Mouse (Mus musculus): ENCODE results near the gene Nedd9.

DNA sequence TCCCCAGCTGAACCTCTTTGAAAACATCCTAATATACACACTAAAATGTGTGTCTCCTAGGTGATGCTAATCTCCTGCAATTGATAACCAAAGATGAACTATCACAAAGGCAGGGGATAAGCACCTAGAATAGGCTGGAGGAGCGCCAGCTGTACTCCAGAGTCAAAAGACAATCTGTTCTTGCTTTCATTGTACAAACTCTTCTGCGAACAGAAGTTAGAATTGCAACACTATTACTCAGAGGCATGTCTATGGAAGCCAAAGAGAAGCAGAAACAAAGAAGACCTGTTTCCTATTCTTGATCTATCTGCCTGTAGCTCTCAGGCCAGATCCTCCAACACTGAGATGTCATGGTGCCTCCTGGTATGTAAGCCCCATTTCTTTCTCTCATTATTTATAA is 38.0 kb downstream of the Nedd9 start:
- TF ChIP-seq CTCF (conservative IDR thresholded peaks at IDR 0.05; ENCODE audit: insufficient read depth, insufficient read length, low read depth, low read length) (no peak), POLR2A (IDR thresholded peaks at IDR 0.05; ENCODE audit: low read depth, low read length) (no peak)

All from kidney, adult 2 months (tissue).